Mouse (Mus musculus): ENCODE measurements around the gene Micall1.
A peak's percentile ranks its signal among the peaks of the same experiment; 100 is the strongest.

The Micall1 gene

GRCm38 (mm10) chr15:79108421-79109320, at the start of gene Micall1:
Gene Micall1, plus strand, starts transcription at chr15:79108898.
- peak; percentile 78 for DNase-seq

GRCm38 (mm10) chr15:79060887-79061565, 47.7 kb upstream of the Micall1 start:
- no peak for DNase-seq

- DNase-seq = peak; percentile 97
Observed at GRCm38 (mm10) chr15:79062376-79063159, 46.1 kb upstream of the Micall1 start, which contains the start of gene Ankrd54. Gene Ankrd54, minus strand, starts transcription at chr15:79062893.

GRCm38 (mm10) chr15:79063160-79063740, 45.4 kb upstream of the Micall1 start:
- no peak for DNase-seq

- no peak for DNase-seq
Observed at GRCm38 (mm10) chr15:79065086-79065770, 43.5 kb upstream of the Micall1 start.

GRCm38 (mm10) chr15:79066276-79066675, 42.4 kb upstream of the Micall1 start:
- no peak for DNase-seq

- DNase-seq = peak; percentile 78
Observed at GRCm38 (mm10) chr15:79067631-79068030, 41.1 kb upstream of the Micall1 start.

GRCm38 (mm10) chr15:79068416-79068815, 40.3 kb upstream of the Micall1 start:
- peak; percentile 55 for DNase-seq

GRCm38 (mm10) chr15:79071117-79072039, 37.3 kb upstream of the Micall1 start:
- peak; percentile 32 for DNase-seq

- no peak for DNase-seq
Observed at GRCm38 (mm10) chr15:79073752-79074151, 34.9 kb upstream of the Micall1 start.

- DNase-seq = no peak
Observed at GRCm38 (mm10) chr15:79074446-79074845, 34.3 kb upstream of the Micall1 start.

- peak; percentile 91 for DNase-seq
Observed at GRCm38 (mm10) chr15:79074913-79075532, 33.7 kb upstream of the Micall1 start, which contains the start of gene Eif3l. Gene Eif3l, plus strand, starts transcription at chr15:79075179.

- DNase-seq = no peak
Observed at GRCm38 (mm10) chr15:79075658-79076365, 32.9 kb upstream of the Micall1 start.

GRCm38 (mm10) chr15:79079567-79079966, 29.1 kb upstream of the Micall1 start:
- DNase-seq = no peak

GRCm38 (mm10) chr15:79092284-79092683, 16.4 kb upstream of the Micall1 start:
- no peak for DNase-seq

- DNase-seq = no peak
Observed at GRCm38 (mm10) chr15:79093083-79093839, 15.4 kb upstream of the Micall1 start.

GRCm38 (mm10) chr15:79095483-79095882, 13.2 kb upstream of the Micall1 start:
- DNase-seq = no peak

GRCm38 (mm10) chr15:79096556-79096955, 12.1 kb upstream of the Micall1 start:
- DNase-seq = no peak

- DNase-seq = no peak
Observed at GRCm38 (mm10) chr15:79097135-79097534, 11.6 kb upstream of the Micall1 start.
